Mouse (Mus musculus) embryonic facial prominence, embryonic 14.5 days (tissue): ENCODE results near the gene Brs3. TPM values are rescaled to one million over a fixed set of nuclear protein-coding genes. Genes with fewer than 3 reads are reported as not detected.

Experiments used
- ATAC-seq: fragments of 200-750 bp; cut with Nextera tagmentation; 2 replicates; pipeline ENCODE4 v1.8.0; 2017; ENCODE audit warnings: low read depth, moderate number of reproducible peaks, moderate TSS enrichment
- DNase-seq: peaks from one replicate; pipeline ENCODE4 v3.0.0-alpha.2; 2015; ENCODE audit warnings: low spot score
- H3K27ac ChIP-seq: fragments of 300-500 bp; sonication (generic); replicated peaks from 2 replicates; pipeline ENCODE4 v1.5.1; 2014; ENCODE audit warnings: low read depth, mild to moderate bottlenecking, low read length, moderate library complexity
- H3K27me3 ChIP-seq: fragments of 300-500 bp; sonication (generic); replicated peaks from 2 replicates; pipeline ENCODE4 v1.6.1; 2014; ENCODE audit warnings: low read length; ENCODE audit not compliant: control insufficient read depth, insufficient read depth
- H3K36me3 ChIP-seq: fragments of 300-500 bp; sonication (generic); 2 replicates; pipeline ENCODE4 v1.6.1; 2014; ENCODE audit warnings: low read length, mixed read lengths; ENCODE audit not compliant: control insufficient read depth, insufficient read depth
- H3K4me1 ChIP-seq: fragments of 300-500 bp; sonication (generic); 2 replicates; pipeline ENCODE4 v1.6.1; 2014; ENCODE audit warnings: antibody characterized with exemption, low read length; ENCODE audit not compliant: control insufficient read depth, insufficient read depth
- H3K4me2 ChIP-seq: fragments of 300-500 bp; sonication (generic); 2 replicates; pipeline ENCODE4 v1.6.1; 2014; ENCODE audit warnings: low read depth, mild to moderate bottlenecking, low read length, moderate library complexity, mixed read lengths
- H3K4me3 ChIP-seq: fragments of 300-500 bp; sonication (generic); 2 replicates; pipeline ENCODE4 v1.5.1; 2014; ENCODE audit warnings: low read depth, mild to moderate bottlenecking, low read length
- H3K9ac ChIP-seq: fragments of 300-500 bp; sonication (generic); 2 replicates; pipeline ENCODE4 v1.6.1; 2014; ENCODE audit warnings: low read depth, mild to moderate bottlenecking, low read length, moderate library complexity, mixed read lengths
- H3K9me3 ChIP-seq: fragments of 300-500 bp; sonication (generic); 2 replicates; pipeline ENCODE4 v1.6.1; 2016; ENCODE audit warnings: low read length; ENCODE audit not compliant: control insufficient read depth
- WGBS: fragments of 180-500 bp; shearing (Covaris S2); extraction: QIAGEN DNeasy Blood & Tissue Kit; methylation state at CpG from one replicate; pipeline ENCODE4 v1.1.7; 2014; 5-methylcytosine and 5-hydroxymethylcytosine counted together
- polyA plus RNA-seq: library from polyadenylated mRNA; unstranded; fragments of >200 nt; fragmentation: Nextera tagmentation; extraction: Ambion mirVana; gene quantifications from 2 replicates; pipeline ENCODE4 v1.2.1, GENCODE M21; 2014

Brs3 gene
- polyA plus RNA-seq: not detected in 2 replicates

- H3K4me1 ChIP-seq: no peaks in the 10 kb centered on the region
- no peak for DNase-seq
- no peaks in the 10 kb centered on the region for H3K36me3 ChIP-seq
- no peak within 1 kb of the TSS for H3K4me3 ChIP-seq
- H3K27ac ChIP-seq: no peak within 1 kb of the TSS
- H3K9ac ChIP-seq: no peak within 1 kb of the TSS
- H3K4me2 ChIP-seq: no peak within 1 kb of the TSS
- H3K27me3 ChIP-seq: no peaks in the 10 kb centered on the region
- WGBS: 87% methylated on average over 5 of the region's 5 CpGs
- no peaks in the 10 kb centered on the region for H3K9me3 ChIP-seq
- ATAC-seq: no peak
Measured at GRCm38 (mm10) chrX:57042774-57043173, at the start of gene Brs3. Brs3 (plus strand) TSS chrX:57043074.

DNA sequence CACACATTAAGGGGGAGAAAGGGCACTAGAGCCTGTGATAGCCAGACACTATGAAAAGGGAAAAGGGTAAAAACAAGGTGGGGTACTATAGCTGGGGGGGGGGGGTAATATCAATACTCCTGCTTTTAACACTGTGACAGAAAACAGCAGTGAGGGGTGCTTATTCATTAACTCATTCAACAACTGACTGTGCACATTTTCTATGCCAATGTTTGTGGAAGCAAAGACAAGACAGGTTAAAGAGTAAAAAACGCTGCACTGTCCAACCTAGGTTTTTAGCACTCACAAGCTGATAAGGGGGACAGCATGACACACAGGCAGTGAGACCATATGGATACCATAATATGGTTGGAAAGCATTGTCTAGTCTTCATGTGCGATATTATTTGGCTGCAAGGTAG, 30.0 kb upstream of the Brs3 start:
- Histone ChIP-seq H3K36me3 (no peaks in the 10 kb centered on the region), H3K27me3 (no peaks in the 10 kb centered on the region), H3K9ac (no peak overlapping the region), H3K4me2 (no peak overlapping the region), H3K4me1 (no peaks in the 10 kb centered on the region), H3K9me3 (no peaks in the 10 kb centered on the region), H3K27ac (no peak overlapping the region), H3K4me3 (no peak overlapping the region)
- ATAC-seq (no peak), DNase-seq (no peak)
- WGBS: 70% methylated on average over 2 of the region's 2 CpGs

GRCm38 (mm10) chrX:57043869-57044268, 995 bp downstream of the Brs3 start:
- 84% methylated on average over 6 of the region's 6 CpGs for WGBS
- H3K27ac ChIP-seq: no peak overlapping the region
- H3K9ac ChIP-seq: no peak overlapping the region
- no peaks in the 10 kb centered on the region for H3K27me3 ChIP-seq
- H3K4me2 ChIP-seq: no peak overlapping the region
- no peaks in the 10 kb centered on the region for H3K36me3 ChIP-seq
- no peaks in the 10 kb centered on the region for H3K9me3 ChIP-seq
- ATAC-seq (no peak), DNase-seq (no peak)
- no peak overlapping the region for H3K4me3 ChIP-seq
- H3K4me1 ChIP-seq: no peaks in the 10 kb centered on the region

DNA sequence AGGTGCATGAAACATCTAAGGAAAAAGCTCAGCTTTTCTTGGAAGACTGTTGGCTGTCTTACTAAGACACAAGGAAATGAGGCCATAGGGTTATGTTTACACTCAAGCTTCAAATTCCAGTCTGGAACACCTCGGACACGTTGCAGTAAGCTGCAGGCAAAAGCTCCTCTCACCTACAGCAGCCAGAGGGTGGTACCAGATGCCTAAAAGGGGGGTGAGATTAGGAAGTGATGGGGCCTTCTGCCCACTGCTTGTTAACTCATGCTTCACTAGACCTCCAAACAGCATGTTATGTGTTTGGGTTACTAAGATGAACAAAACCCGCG, 9.9 kb downstream of the Brs3 start:
- Histone ChIP-seq H3K4me2 (peak overlapping the region; percentile 49), H3K27ac (peak overlapping the region; percentile 93), H3K4me1 (no peaks in the 10 kb centered on the region), H3K36me3 (peaks cover 10% of the 10 kb centered on the region; the same call in 1 of the 2 replicates), H3K9me3 (no peaks in the 10 kb centered on the region), H3K4me3 (peak overlapping the region; percentile 54), H3K27me3 (no peaks in the 10 kb centered on the region), H3K9ac (peak overlapping the region; percentile 76)
- peak; percentile 68 for ATAC-seq
- DNase-seq: no peak
- 12% methylated on average over 4 of the region's 4 CpGs for WGBS

GRCm38 (mm10) chrX:57053174-57053992, 10.5 kb downstream of the Brs3 start, which contains the start of gene Htatsf1:
Htatsf1 (plus strand) TSS chrX:57053583.
- DNase-seq (peak; percentile 86), ATAC-seq (peak; percentile 96)
- H3K27me3 ChIP-seq: no peaks in the 10 kb centered on the region
- H3K9me3 ChIP-seq: no peaks in the 10 kb centered on the region
- 21% methylated on average over 39 of the region's 85 CpGs for WGBS
- peak within 1 kb of the TSS; percentile 54 for H3K4me3 ChIP-seq
- peaks cover 10% of the 10 kb centered on the region; the same call in 1 of the 2 replicates for H3K36me3 ChIP-seq
- H3K9ac ChIP-seq: peak within 1 kb of the TSS; percentile 76
- H3K4me2 ChIP-seq: peak within 1 kb of the TSS; percentile 58
- peak within 1 kb of the TSS; percentile 93 for H3K27ac ChIP-seq
- H3K4me1 ChIP-seq: no peaks in the 10 kb centered on the region

GRCm38 (mm10) chrX:57053993-57054385, 11.1 kb downstream of the Brs3 start:
- H3K36me3 ChIP-seq: peaks cover 10% of the 10 kb centered on the region; the same call in 1 of the 2 replicates
- WGBS: 20% methylated on average over 11 of the region's 11 CpGs
- H3K27me3 ChIP-seq: no peaks in the 10 kb centered on the region
- ATAC-seq (no peak; the same call in 1 of the 2 replicates), DNase-seq (no peak)
- H3K4me2 ChIP-seq: peak overlapping the region; percentile 58
- peak overlapping the region; percentile 76 for H3K9ac ChIP-seq
- no peaks in the 10 kb centered on the region for H3K4me1 ChIP-seq
- H3K9me3 ChIP-seq: no peaks in the 10 kb centered on the region
- no peak overlapping the region for H3K27ac ChIP-seq
- peak overlapping the region; percentile 54 for H3K4me3 ChIP-seq

GRCm38 (mm10) chrX:57081496-57081895, 38.6 kb downstream of the Brs3 start:
- no peaks in the 10 kb centered on the region for H3K27me3 ChIP-seq
- H3K9me3 ChIP-seq: no peaks in the 10 kb centered on the region
- no peak overlapping the region for H3K4me2 ChIP-seq
- H3K4me3 ChIP-seq: no peak overlapping the region
- no peaks in the 10 kb centered on the region for H3K36me3 ChIP-seq
- H3K4me1 ChIP-seq: no peaks in the 10 kb centered on the region
- no peak overlapping the region for H3K9ac ChIP-seq
- ATAC-seq (no peak), DNase-seq (no peak)
- no peak overlapping the region for H3K27ac ChIP-seq
- 77% methylated on average over 5 of the region's 5 CpGs for WGBS

DNA sequence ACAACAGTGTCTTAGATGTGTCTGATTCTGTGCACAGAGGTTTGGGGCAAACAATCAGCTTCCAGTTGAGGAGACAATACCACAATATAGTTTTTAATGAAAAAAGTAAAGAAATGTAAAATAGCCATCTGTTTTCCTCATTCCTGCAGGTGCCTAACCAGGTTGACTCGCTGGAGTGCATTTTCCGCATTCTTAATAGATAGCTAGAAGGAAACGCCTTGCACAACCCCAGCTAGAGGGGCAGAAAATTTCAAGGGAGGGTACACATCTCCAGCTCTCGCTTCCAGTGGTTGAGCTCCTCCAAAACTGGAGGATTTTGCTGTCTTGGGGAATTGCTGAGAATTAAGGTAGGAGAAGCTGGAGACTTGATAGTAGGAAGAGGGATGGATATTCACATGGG, 44.9 kb downstream of the Brs3 start, which contains the start of gene Vgll1:
TSS of gene Vgll1 (plus strand) at position 301 of the 400 bp plus-strand sequence.
- WGBS: 64% methylated on average over 4 of the region's 4 CpGs
- H3K9me3 ChIP-seq: no peaks in the 10 kb centered on the region
- no peaks in the 10 kb centered on the region for H3K4me1 ChIP-seq
- no peak within 1 kb of the TSS for H3K9ac ChIP-seq
- H3K27ac ChIP-seq: no peak within 1 kb of the TSS
- no peaks in the 10 kb centered on the region for H3K36me3 ChIP-seq
- DNase-seq: no peak
- H3K4me2 ChIP-seq: no peak within 1 kb of the TSS
- no peak for ATAC-seq
- no peak within 1 kb of the TSS for H3K4me3 ChIP-seq
- no peaks in the 10 kb centered on the region for H3K27me3 ChIP-seq
